Mouse (Mus musculus) left cerebral cortex, adult 9 months (tissue): ENCODE measurements around the gene Syne1.
A peak's percentile ranks its signal among the peaks of the same experiment; 100 is the strongest.

ENCODE experiments used
- DNase-seq, 2 experiments: peaks; one replicate each; pipeline ENCODE4 v3.0.0; 2022; ENCODE audit warnings: low spot score in 2 of 2

Gene Syne1

DNA sequence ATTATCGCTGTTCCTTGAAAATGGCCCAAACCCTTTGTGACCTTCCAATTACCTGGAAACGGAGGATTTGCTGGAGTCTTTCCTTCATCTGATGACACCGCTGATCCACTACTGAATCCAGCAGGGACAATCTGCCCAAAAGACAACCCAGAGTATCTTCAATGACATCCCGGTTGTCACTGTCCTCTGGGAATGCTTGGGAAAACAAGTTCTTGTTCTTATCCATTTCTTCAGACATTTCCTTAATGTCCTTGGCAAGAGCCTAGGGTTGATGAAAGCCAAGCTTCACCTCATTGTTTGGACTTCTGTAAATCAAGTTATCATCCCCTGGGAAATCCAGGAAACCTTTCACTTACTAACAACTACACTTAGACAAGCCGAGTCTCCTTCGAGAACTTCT lies 398.2 kb downstream of the Syne1 start:
- DNase-seq = no peak

DNA sequence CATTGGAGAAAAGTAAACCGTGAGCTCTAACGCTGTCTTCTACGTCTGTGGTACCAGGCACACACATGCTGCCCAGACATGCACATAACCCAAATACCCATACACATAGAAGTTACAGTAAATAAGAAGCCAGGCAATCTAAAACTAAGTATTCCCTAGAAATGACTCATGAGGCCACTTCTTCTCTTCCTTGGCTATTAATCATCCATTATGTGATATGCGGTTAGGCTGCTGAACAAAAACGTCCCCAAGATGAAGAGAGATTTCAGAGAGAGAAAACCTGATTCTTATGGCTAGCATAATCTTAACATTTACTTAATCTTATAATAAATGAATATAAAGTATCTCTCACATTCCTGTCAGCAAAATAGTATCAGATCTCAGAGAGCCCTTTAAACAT lies 409.8 kb downstream of the Syne1 start:
- no peak for DNase-seq

DNA sequence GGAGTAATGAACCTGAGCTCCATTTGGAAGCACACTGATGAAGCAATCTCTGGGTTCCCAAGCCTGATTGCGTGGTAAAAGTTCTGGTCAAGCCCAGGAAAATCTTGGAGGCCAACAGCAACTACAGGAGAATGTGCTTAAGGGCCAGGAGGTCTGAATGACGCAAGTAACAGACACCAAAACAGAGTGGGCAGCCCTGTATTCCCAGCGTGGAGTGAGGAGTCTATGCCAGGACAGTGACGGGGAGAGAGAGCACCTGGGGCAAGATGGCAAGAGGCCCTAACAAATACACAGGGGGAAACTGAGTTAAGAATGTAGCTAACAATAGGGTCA lies 411.4 kb downstream of the Syne1 start:
- no peak for DNase-seq

DNA sequence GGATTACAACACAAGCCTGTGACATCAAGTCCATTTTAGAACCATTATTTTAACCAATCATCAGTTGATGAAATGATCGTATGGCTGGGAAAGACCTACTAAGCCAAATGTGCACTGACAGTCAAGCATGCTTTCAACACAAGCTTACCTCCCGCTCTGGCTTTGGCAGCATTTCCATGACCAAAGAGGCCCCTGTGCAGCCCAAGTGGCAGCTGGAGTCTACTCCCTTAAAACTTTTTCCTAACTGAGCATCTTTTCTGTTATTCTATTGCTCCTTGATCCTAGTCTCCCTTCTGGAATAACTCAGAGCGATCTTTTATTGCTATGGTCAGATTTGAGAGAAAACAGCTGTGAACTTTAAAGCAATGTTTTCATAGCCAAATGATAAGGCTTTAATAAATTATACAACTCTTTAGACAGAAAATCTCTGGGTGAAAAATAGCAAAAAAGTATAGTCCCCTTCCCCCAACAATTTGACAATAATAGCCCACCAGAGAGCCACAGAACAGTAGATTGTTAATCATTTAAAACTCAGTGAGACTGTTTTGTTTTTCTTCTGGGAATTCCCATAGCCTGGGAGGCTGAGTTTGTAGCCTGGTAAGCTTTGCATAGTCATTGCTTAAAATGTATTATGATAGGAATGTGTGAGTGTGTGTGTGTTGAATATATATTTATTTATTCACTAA lies 411.9 kb downstream of the Syne1 start:
- DNase-seq = no peak

DNA sequence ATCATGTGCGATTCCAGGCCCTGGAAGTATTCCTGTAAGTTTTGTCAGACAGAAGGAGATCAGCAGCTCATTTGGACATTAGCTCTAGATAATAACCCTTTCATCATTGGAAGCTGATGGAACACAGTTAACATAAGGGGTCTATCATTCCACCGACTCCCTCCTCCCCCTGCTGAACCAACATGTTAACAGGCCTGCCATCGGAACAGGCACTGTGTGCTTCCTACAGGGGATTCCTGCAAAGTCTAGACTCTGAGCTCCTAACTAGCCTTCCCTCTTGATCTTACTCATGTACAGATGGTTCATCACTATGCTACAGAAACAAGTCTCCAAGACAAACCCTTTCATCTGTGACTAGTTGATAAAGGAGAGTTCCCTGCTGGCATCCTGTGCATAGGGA lies 419.2 kb downstream of the Syne1 start:
- DNase-seq = no peak

DNA sequence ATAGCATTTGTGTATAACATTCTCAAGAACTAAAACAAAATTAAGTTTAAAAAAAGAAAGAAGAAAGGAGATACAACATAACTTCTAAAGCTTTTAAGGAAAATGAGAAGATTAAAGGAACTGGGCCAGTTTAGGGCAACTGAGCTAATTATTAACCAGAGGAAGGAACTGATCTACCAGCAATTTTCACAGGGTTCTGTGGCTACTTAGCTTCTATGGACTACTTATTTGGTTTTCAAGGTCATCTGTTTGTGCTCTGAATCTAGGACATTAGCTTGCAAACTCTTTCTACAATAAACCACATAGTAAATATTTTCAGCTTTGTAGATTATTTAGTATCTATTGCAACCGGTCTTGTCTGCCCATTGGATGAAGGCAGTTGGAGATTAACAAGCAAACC lies 420.8 kb downstream of the Syne1 start:
- no peak for DNase-seq

DNA sequence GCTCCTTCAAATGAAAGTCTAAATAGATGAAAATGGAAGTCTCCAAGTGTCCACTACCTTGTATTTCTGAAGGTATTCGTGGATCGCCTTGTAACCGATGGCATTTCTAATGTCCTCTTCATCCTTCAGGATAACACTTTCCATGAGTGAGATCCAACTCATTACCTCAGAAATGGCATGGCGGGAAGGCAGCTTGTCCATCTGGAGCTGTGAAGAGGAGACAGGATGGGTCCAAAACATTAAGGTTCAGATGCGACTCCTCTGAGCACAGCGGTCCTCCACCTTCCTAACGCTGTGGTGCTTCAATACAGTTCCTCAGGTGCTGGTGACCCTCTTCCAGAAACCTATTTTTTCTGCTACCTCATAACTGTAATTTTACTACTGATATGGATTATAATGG lies 426.5 kb downstream of the Syne1 start:
- no peak for DNase-seq

DNA sequence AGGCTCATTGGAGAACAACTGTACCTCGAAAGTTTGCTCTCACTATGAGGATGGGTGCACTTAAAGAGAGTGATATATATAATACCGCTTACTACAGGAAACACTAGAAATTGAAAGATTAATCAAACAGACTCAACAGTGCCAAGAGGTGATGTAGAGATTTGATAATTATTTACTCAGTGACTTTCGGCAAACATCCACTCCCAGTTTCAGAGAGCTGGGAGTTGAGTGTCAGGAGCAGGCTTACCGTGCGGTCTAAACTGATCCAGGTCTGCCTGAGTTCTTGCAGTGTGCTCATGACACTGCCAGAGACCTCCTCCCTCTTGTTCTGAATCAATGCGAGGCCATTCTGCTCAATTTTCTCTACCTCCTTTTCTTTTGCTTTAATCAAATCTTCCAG lies 434.6 kb downstream of the Syne1 start:
- no peak for DNase-seq

DNA sequence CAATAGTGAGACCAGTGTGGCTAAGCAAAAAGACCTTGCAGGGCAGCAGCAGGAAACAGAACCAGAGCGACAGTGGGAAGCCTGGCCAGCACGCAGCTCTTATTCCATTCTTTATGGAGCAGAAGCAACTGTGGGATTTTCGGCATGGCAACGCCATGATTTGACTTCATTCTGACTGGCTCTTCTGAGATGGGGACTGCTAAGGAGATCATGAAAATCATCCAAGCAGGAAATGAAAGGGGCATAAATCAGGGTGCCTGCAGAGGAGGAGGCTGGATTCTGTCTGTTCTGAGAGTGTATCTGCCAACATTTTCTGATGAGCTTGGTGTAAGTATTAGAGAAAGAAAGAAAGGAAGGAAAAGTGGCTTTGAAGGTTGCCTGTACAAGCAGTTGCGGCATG lies 435.1 kb downstream of the Syne1 start:
- no peak for DNase-seq

DNA sequence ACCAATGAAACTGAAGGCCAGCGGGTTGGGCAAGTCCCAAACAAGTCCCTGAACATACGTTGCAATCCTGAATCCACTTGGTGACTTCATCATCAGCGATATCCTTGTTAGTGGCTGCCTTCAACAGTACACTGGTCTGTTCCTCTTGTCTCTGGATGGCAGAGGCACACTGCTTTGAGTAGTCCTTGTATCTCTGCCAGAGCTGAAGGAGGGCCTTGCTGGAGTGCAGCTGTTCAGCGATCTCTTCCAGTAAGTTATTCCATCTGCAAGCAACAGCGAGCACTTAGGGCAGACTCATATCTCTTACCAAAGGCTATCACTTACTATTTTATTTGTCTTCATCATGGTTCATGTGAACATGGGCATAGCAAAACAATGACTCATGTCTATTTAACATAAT lies 440.5 kb downstream of the Syne1 start:
- no peak for DNase-seq

DNA sequence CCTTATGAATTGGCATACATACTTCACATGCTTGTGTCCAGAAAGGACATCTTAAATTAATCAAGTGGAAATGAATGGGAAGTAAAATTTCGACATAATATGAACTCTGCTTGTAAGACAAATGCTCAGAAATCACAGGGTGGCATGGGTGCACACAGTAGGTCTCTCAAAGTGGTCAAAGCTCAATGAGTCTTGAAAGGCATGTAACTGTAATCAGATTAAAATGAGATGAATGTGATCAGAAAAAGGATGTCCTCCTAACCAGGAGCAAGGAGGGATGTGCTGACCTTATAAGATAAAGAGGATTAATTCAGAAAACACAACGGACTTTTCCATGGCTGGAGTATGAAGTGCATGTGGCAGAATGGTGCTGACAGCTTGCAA lies 453.5 kb downstream of the Syne1 start:
- no peak for DNase-seq

DNA sequence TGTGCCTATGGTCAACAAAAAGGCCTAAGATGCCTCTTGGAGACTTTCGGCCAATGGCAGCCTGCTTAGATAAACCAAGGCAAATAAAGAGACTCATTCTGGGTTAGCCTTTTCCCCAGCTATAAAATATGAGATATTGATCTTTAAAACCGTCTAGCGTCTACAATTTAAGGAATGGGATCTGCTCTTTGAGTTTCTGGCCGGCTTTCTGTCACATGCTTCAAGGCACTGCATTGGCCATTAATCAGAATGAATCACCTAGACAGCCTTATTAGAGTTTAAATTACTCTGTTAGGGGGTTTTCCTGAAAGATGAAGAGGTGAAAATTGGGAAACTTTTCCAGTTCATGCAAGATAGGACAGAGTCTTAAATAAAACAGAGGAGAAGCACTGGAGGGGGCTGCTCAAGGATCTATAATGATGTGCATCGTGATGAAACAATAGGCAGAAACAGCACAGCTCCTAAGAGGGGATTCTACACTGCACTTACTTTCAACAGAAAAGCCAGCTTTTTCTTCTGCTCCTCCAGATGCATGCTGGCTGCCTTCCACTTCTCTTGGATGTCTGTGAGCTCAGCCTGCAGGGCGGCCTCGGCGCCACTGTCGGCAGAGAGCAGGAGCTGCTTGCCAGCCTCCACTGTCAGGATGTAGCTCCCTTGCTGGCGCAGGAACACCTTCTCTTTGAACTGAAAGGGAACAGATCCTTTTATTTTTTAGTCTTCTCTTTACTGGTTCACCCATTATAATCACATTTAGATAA lies 454.1 kb downstream of the Syne1 start:
- peak in 1 of 2 experiments; percentile 42 for DNase-seq

DNA sequence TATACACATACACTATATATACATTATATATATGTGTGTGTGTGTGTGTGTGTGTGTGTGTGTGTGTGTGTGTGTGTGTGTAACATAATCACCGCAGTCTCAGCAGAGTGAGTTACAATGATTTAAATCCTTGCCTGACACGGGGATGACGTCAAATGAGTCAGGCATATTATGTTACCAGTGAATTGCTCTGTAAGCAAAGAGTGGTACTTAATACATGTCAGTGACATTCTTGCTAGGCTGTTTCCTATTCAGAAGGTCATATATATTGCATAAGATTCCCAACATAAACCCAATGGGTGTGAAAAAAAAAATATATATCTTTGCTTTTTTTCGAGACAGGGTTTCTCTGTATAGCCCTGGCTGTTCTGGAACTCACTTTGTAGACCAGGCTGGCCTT lies 462.1 kb downstream of the Syne1 start:
- DNase-seq = no peak

DNA sequence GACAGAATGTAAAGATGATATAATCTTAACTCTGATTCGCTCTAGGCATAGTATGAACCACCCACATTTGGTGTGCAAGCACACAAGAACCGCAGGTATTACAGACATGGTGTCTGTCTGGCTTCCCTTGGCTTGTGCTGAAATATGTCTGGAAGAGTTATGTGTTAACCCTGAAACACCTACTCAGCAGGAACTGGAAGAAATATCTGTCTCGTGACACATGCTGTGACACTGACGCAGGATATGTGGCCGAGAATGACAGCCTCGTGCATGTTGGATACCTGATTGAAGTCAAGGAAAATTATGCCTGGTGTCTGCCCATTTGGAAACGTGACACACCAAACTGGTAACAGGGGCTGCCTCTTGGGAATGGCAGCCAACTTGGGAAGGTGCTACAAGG lies 463.9 kb downstream of the Syne1 start:
- DNase-seq = no peak

DNA sequence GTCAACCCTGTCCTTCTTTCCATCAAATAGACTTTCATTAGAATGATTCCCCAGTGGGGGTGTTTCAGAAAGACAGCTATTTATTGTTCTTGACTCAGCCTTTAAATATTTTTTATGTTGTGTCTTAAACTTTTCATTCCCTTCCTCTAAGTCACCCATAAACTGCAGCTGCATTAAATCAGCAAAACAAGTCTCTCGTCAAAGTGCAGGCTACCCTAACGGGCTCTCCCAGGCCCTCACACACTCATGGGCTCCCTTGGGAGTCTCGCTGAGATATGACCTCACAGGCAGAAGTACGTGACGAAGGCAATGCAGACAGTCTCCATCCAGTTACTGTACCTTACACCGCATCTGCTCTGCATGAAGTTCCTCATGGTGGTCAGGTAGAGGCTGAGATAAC lies 465.0 kb downstream of the Syne1 start:
- DNase-seq = no peak

DNA sequence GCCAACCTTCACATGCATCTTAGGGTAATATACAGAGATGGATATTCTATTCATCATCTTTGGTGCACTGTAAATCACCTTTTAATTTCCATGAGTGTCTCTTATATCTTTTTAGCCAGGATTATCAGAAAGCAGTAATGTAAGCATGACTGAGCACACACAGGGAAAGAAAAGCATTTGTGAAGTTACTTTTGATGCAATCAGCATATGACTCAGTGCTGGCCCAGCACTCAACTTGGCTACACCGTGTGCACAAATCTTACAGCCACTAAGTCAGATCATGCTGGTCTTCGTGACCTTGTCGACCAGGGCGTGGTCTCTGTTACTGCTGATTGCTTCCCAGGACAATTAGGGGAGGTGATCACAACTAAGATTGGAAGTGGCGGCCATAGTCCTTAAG lies 465.5 kb downstream of the Syne1 start:
- no peak for DNase-seq

DNA sequence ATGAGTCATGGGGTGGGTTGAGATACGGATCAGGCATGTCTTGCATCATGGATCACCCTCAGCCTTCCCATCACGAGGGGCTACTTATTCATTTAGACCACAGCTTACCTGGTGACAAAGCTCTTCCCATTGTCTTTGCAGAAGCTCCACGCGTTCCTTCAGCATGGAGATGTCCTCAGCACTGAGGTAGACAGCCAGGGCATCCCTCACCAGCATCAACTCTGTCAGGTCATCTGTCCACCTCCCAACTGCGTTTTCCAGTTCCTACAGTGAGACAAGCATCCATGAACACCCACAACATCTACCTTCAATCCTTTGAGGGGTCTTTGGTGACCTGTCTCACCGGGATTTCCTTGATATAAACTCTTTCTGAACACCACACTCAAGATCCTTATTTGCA lies 467.6 kb downstream of the Syne1 start:
- no peak for DNase-seq

DNA sequence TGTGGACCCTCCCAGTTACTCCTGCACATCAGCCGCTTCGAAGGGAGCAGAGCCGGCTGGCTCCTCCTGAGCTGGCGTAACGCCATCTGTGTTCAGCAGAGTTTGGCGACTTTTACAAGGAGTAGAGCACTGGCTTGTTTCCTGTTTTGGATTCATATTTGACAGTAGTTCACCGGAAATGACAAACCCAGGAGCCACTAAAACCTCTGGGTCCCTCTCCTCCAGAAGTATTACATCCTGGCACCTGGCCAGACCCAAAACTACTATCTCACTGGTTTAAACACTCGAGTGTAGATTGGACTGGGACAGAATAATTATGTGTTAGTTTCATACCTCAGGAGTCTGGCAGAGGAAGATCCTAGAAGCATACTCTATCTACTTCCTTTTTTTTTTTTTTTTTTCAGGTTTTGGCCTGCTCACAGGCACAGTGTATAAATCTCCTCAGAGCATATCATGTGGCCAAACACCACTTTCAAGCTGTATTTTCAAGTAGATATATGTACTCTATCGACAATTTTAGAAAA lies 471.3 kb downstream of the Syne1 start:
- peak in 1 of 2 experiments; percentile 11 for DNase-seq

DNA sequence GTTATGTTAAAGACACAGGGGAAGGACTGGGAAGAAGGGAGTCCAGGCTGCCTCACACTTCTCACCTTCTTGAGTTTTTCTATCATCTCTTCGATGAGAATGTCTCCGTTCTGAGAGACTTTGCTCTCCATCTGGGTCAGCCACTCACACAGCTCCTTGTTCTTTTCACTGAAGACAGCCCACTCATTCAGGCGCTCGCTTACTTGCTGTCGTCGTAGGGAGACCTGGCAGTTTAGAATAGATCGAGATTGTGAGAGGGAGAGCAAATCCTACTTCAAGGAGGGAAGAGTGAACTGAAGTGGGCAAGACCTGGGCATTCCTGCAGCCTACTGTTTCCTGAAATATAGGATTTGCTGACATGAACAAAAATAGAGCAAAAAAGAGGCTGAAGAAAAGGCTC lies 475.6 kb downstream of the Syne1 start:
- no peak for DNase-seq

DNA sequence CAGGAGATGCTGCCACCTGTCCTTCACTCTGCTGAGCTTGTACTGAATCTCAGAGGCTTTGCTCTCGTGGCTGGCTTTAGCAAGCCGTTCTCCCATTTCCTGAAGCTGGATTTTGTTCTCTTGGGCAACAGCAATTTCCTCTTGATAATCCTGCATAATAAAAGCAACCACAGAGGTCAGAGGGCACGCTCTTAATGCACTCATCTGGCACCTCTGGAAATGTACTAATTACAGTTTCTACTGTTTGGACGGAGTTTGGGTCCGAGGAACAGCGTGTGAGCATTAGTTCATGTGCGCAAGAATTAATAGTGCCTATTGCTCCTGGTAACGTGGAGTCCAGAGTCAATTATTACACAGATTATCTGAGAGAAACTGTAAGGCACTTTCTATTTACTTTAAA lies 479.2 kb downstream of the Syne1 start:
- DNase-seq = no peak

DNA sequence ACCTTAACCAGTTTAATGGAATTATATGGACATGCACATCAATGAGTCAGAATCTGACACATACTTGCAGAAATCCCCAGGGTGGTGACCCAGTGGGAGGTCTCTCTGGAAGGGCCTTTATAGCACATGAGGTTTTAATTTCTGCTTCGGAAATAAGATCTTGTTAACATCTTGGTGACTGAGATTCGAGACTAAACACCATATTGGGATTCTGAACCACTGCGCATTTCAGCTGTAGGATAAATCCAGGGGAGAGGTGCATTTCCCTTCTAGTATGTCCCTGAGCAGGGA lies 480.4 kb downstream of the Syne1 start:
- no peak for DNase-seq

DNA sequence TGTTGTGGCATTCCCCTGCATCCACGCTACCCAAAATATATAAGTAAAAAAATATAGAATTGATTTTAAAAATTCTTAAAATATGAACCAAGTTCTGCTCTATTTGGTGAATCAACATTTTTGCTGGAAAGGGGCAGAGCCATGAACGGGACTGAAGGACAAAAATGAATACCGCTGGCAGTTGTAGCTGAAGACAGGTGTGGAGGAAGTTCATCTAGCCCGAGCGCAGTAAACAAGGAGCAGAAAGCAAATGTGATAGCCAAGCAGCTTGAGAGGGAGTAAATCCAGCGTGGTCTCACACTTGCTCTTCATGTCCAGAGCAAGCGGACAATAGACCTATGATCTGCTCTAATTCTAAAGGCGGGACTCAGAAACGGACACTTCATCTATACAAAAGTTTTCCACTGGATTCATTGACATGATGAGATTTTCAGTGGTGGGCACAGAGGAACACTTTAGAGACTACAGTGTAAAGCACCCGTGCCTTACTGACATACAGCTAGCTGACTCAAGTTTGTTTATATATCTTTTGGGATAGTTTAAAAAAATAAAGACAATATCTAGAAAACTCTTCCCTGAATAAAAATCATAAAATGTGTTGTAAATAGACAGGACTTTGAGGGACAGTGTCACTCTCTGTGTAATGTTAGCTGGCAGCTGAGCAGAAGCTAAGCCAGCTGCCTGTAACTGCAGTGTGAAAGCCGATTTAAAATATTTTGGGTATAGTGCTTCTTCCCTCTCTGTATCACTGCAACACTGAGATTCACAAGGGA lies 480.9 kb downstream of the Syne1 start:
- no peak for DNase-seq

DNA sequence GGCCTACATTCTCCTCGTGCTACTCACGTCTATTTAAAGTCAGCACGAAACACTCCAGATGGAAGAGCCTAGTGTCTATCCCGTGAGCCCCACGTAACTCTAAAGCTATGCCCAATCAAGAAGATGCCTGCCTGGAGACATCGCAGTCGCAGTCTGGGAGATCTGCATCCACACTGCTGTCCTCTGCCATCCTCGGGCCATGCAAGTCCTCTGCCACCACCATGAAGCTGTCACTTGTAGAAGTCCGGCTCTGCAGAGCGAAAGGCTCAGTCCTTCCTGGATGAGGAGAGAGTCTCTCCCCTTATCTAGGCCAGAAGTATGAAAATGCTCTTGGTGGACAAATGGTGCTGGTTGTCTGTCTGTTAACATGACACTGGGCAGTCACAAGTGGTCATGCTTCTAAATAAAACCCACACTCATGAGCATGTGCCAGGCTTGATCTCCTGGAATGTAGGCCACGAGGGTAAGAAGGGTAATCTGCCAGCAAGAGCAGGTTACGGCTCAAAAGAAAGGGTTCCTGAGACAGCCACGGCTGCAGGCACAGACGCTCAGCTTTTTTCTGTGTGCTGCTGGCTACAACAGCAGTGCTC lies 482.5 kb downstream of the Syne1 start, which contains the start of gene Gm10097:
Gm10097 (plus strand) TSS at position 517 of the 590 bp plus-strand sequence.
- peak in 1 of 2 experiments; percentile 14 for DNase-seq
